Mouse (Mus musculus) spleen, adult 2 months (tissue): ENCODE measurements around the gene Gm20388.

ENCODE experiments used
- CTCF ChIP-seq: fragments of 200-500 bp; IDR thresholded peaks from 2 replicates; pipeline ENCODE4 v1.5.1; 2011; ENCODE audit warnings: mild to moderate bottlenecking, inconsistent platforms; ENCODE audit not compliant: insufficient read depth, insufficient read length, insufficient replicate concordance; ENCODE audit errors: extremely low read depth
- POLR2A ChIP-seq: fragments of 200-500 bp; IDR thresholded peaks from 2 replicates; pipeline ENCODE4 v1.6.1; 2011; ENCODE audit warnings: low read depth, low read length, inconsistent platforms

DNA sequence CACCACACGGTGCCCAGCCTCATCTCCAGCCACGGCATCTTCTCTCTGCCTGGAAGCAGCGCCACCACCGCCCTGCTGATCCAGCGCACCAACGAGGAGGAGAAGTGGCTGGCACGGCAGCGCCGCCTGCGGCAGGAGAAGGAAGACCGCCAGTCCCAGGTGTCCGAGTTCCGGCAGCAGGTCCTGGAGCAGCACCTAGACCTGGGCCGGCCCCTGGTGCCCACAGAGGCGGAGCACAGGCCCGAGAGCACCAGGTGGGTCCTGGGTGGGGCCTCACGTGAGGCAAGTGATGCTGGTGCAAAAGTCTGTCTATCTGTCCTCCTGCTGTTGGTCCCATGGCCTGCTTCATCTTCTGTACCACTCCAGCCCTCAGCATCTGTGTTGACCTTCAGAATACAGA is 658.5 kb downstream of the Gm20388 start:
- TF ChIP-seq CTCF: no peak
- TF ChIP-seq POLR2A: no peak
